Mouse (Mus musculus) kidney, postnatal 0 days (tissue): ENCODE measurements around the gene Fgfr2. TPM values are rescaled to one million over a fixed set of nuclear protein-coding genes. Genes with fewer than 3 reads are reported as not detected.
"Not testable (repeated sequence)": the region's sequence is repeated elsewhere in the genome, so short reads cannot be mapped to it uniquely, and the experiment has no call there.

ENCODE experiments used
- ATAC-seq: fragments of 200-750 bp; cut with Nextera tagmentation; replicated peaks from 2 replicates; pipeline ENCODE4 v1.8.0; 2017; ENCODE audit warnings: low read depth, moderate number of reproducible peaks, moderate TSS enrichment, moderate library complexity; ENCODE audit not compliant: low FRiP score
- DNase-seq: peaks from one replicate; pipeline ENCODE4 v3.0.0-alpha.2; 2016; ENCODE audit warnings: low spot score
- H3K27ac ChIP-seq: fragments of 300-500 bp; sonication (generic); 2 replicates; pipeline ENCODE4 v1.5.1; 2014; ENCODE audit warnings: mild to moderate bottlenecking
- H3K27me3 ChIP-seq: fragments of 300-500 bp; sonication (generic); 2 replicates; pipeline ENCODE4 v1.6.1; 2014; ENCODE audit warnings: low read length, mixed read lengths; ENCODE audit not compliant: insufficient read depth
- H3K36me3 ChIP-seq: fragments of 300-500 bp; sonication (generic); 2 replicates; pipeline ENCODE4 v1.6.1; 2014; ENCODE audit warnings: low read length, mixed read lengths; ENCODE audit not compliant: insufficient read depth
- H3K4me1 ChIP-seq: fragments of 300-500 bp; sonication (generic); replicated peaks from 2 replicates; pipeline ENCODE4 v1.6.1; 2014; ENCODE audit warnings: antibody characterized with exemption, low read length, mixed read lengths; ENCODE audit not compliant: insufficient read depth
- H3K4me2 ChIP-seq: fragments of 300-500 bp; sonication (generic); 2 replicates; pipeline ENCODE4 v1.6.1; 2014; ENCODE audit warnings: mild to moderate bottlenecking, low read length, moderate library complexity, mixed read lengths
- H3K4me3 ChIP-seq: fragments of 300-500 bp; sonication (generic); replicated peaks from 2 replicates; pipeline ENCODE4 v1.5.1; 2014; ENCODE audit warnings: low read depth, low read length
- H3K9ac ChIP-seq: fragments of 300-500 bp; sonication (generic); 2 replicates; pipeline ENCODE4 v1.6.1; 2014; ENCODE audit warnings: low read depth, low read length
- H3K9me3 ChIP-seq: fragments of 300-500 bp; sonication (generic); replicated peaks from 2 replicates; pipeline ENCODE4 v1.6.1; 2016; ENCODE audit warnings: low read length, inconsistent platforms, mixed read lengths
- CTCF ChIP-seq: IDR thresholded peaks from 2 replicates; pipeline ENCODE4 v1.5.1; 2016; ENCODE audit warnings: antibody characterized with exemption, low read depth, mild to moderate bottlenecking, moderate library complexity
- whole genome bisulfite sequencing: fragments of 180-500 bp; shearing (Covaris S2); extraction: QIAGEN DNeasy Blood & Tissue Kit; methylation state at CpG from one replicate; pipeline ENCODE4 v1.1.7; 2014; 5-methylcytosine and 5-hydroxymethylcytosine counted together
- polyA plus RNA-seq: library from polyadenylated mRNA; unstranded; fragments of >200 nt; fragmentation: Nextera tagmentation; extraction: Ambion mirVana; gene quantifications from 2 replicates; pipeline ENCODE4 v1.2.1, GENCODE M21; 2015

Fgfr2 gene
- polyA plus RNA-seq, 1 experiment from 2014 or later: 79.8 TPM

DNA sequence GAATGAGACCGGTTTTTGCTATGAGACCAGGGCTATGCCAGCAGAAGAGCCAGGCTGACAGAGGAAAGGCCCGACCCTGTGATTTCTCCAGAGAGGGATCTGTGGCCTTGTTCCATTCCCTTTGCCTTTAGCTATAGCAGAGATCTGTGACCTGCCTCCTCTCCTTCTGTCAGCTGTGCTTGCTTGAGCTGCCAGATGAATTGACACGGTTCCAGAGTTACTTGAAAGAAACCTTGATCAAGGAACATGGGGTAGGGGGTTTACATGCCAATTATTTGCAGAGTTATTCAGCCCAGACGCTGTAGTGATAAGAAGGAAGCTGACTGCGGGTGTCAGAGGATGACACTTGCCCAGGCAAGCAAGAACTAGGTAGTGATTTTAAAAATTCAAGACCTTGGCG is 2525.6 kb downstream of the Fgfr2 start:
- H3K4me1 ChIP-seq: no peaks in the 10 kb centered on the region
- no peak overlapping the region for H3K9ac ChIP-seq
- no peak overlapping the region for H3K4me2 ChIP-seq
- TF ChIP-seq CTCF: no peak
- H3K9me3 ChIP-seq: no peaks in the 10 kb centered on the region
- no peak overlapping the region for H3K4me3 ChIP-seq
- no peak for DNase-seq
- no peaks in the 10 kb centered on the region for H3K36me3 ChIP-seq
- no peak for ATAC-seq
- no peak overlapping the region for H3K27ac ChIP-seq
- no peaks in the 10 kb centered on the region for H3K27me3 ChIP-seq
- WGBS: 70% methylated on average over 6 of the region's 6 CpGs

DNA sequence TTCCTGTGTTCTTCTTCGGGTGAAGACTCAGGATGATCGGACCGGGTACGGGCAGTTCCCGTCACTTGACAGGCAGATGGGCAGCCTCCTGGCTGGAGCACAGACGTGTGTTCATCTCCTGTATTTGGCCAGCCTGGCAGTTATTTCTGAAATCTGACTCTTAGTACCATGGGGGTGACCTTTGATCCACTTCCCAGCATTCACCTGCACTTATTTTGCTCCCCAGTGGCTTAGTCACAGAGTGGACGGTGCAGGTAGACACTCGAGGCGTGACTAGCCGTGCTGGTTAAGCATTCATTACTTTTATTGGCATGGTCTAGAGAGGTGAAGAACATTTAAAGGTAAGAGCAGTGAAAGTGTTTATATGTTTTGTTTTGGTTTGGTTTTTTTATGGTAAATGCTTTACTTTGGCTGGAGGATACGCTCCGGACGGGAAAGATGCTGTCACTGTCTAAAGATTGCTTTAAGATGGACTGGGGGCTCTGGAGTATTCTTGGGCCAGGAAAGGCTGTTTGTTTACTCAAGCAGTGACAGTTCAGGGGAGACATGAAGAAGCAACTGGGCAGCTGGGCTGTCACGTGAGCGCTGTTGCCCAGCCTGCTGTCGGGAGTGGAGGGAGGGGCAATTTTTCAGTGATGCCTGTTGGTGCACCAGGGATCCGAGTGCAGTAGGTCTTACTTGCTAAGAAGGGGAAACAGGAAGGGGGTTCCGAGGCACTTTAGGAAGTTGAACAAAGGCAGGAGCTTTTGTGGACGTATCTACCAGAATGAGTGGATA is 2526.9 kb downstream of the Fgfr2 start:
- H3K4me3 ChIP-seq, H3K4me2 ChIP-seq, H3K9ac ChIP-seq, H3K4me1 ChIP-seq, H3K27ac ChIP-seq, H3K9me3 ChIP-seq, H3K27me3 ChIP-seq, H3K36me3 ChIP-seq: not testable (repeated sequence)
- WGBS: 16% methylated on average over 6 of the region's 19 CpGs
- ATAC-seq (peak; percentile 53; the same call in 1 of the 2 replicates), DNase-seq (peak; percentile 40)

- not testable (repeated sequence) for H3K9ac ChIP-seq, H3K27me3 ChIP-seq, H3K4me2 ChIP-seq, DNase-seq, H3K27ac ChIP-seq, ATAC-seq, H3K4me3 ChIP-seq, H3K4me1 ChIP-seq, H3K9me3 ChIP-seq, H3K36me3 ChIP-seq
- 66% methylated on average over 6 of the region's 11 CpGs for WGBS
Measured at GRCm38 (mm10) chr7:130593375-130594239, 2529.5 kb downstream of the Fgfr2 start.

GRCm38 (mm10) chr7:130592975-130593374 is 2530.2 kb downstream of the Fgfr2 start:
- not testable (repeated sequence) for H3K4me1 ChIP-seq, H3K27ac ChIP-seq, H3K9me3 ChIP-seq, H3K27me3 ChIP-seq, H3K9ac ChIP-seq, H3K4me2 ChIP-seq, H3K4me3 ChIP-seq, DNase-seq, H3K36me3 ChIP-seq
- no CpG with 5 or more reads among the region's 11 CpGs for WGBS
- ATAC-seq: peak; percentile 63

- Histone ChIP-seq H3K9me3 (no peaks in the 10 kb centered on the region), H3K4me1 (no peaks in the 10 kb centered on the region), H3K4me3 (no peak overlapping the region), H3K27ac (no peak overlapping the region; the same call in 1 of the 2 replicates), H3K9ac (no peak overlapping the region), H3K36me3 (no peaks in the 10 kb centered on the region), H3K27me3 (no peaks in the 10 kb centered on the region), H3K4me2 (no peak overlapping the region)
- TF ChIP-seq CTCF: no peak
- ATAC-seq (no peak), DNase-seq (no peak)
- WGBS: 71% methylated on average over 8 of the region's 8 CpGs
Measured at GRCm38 (mm10) chr7:130590845-130591437, 2532.2 kb downstream of the Fgfr2 start.

GRCm38 (mm10) chr7:130590081-130590828 is 2532.9 kb downstream of the Fgfr2 start:
- Histone ChIP-seq H3K4me2 (no peak overlapping the region), H3K36me3 (no peaks in the 10 kb centered on the region), H3K9me3 (no peaks in the 10 kb centered on the region), H3K27me3 (no peaks in the 10 kb centered on the region), H3K4me3 (no peak overlapping the region), H3K9ac (no peak overlapping the region), H3K4me1 (no peaks in the 10 kb centered on the region), H3K27ac (no peak overlapping the region)
- 75% methylated on average over 13 of the region's 13 CpGs for WGBS
- ATAC-seq: no peak
- TF ChIP-seq CTCF: no peak
- DNase-seq: no peak
